Mouse (Mus musculus) hindbrain, embryonic 15.5 days (tissue): ENCODE measurements at regions not wholly inside any gene's neighbourhood (a gene's known extent, or its start where the extent isn't known, plus 50 kb on each side); places are given as distances from the start of the nearest gene placed in this dataset. TPM values are rescaled to one million over a fixed set of nuclear protein-coding genes. Genes with fewer than 3 reads are reported as not detected.

Experiments used
- ATAC-seq: fragments of 200-750 bp; cut with Nextera tagmentation; 2 replicates; pipeline ENCODE4 v1.8.0; 2017; ENCODE audit warnings: low read depth, moderate number of reproducible peaks, moderate TSS enrichment; ENCODE audit not compliant: low FRiP score
- H3K27ac ChIP-seq: fragments of 300-500 bp; sonication (generic); replicated peaks from 2 replicates; pipeline ENCODE4 v1.5.1; 2015; ENCODE audit warnings: mild to moderate bottlenecking, inconsistent platforms
- H3K27me3 ChIP-seq: fragments of 300-500 bp; sonication (generic); 2 replicates; pipeline ENCODE4 v1.6.1; 2015; ENCODE audit warnings: control low read depth, inconsistent platforms
- H3K36me3 ChIP-seq: fragments of 300-500 bp; sonication (generic); 2 replicates; pipeline ENCODE4 v1.6.1; 2015; ENCODE audit warnings: control low read depth, inconsistent platforms
- H3K4me1 ChIP-seq: fragments of 300-500 bp; sonication (generic); replicated peaks from 2 replicates; pipeline ENCODE4 v1.6.1; 2015; ENCODE audit warnings: control low read depth, inconsistent platforms
- H3K4me2 ChIP-seq: fragments of 300-500 bp; sonication (generic); 2 replicates; pipeline ENCODE4 v1.6.1; 2015; ENCODE audit warnings: moderate library complexity, mild to moderate bottlenecking, inconsistent platforms
- H3K4me3 ChIP-seq: fragments of 300-500 bp; sonication (generic); 2 replicates; pipeline ENCODE4 v1.5.1; 2015; ENCODE audit warnings: mild to moderate bottlenecking, inconsistent platforms
- H3K9ac ChIP-seq: fragments of 300-500 bp; sonication (generic); 2 replicates; pipeline ENCODE4 v1.6.1; 2015; ENCODE audit warnings: inconsistent platforms
- H3K9me3 ChIP-seq: fragments of 300-500 bp; sonication (generic); 2 replicates; pipeline ENCODE4 v1.6.1; 2016; ENCODE audit warnings: control low read depth, inconsistent platforms
- WGBS: fragments of 180-500 bp; shearing (Covaris S2); methylation state at CpG from one replicate; pipeline ENCODE4 v1.1.7; 2015; 5-methylcytosine and 5-hydroxymethylcytosine counted together
- microRNA counts: library from miRNA; unstranded; fragments of <30 nt; microRNA quantifications from one replicate; lab custom pipeline; 2016
- microRNA-seq: library from miRNA; unstranded; fragments of <30 nt; microRNA quantifications from one replicate; pipeline ENCODE4, GENCODE M21; 2016

GRCm38 (mm10) chr8:64319220-64319820, 113.2 kb upstream of the Tll1 start:
- ATAC-seq, result no peak
- Histone ChIP-seq H3K4me2 (no peak overlapping the region), H3K36me3 (no peaks in the 10 kb centered on the region), H3K4me1 (peaks cover 5% of the 10 kb centered on the region; the same call in 1 of the 2 replicates), H3K4me3 (no peak overlapping the region), H3K9me3 (no peaks in the 10 kb centered on the region), H3K27ac (no peak overlapping the region), H3K27me3 (no peaks in the 10 kb centered on the region), H3K9ac (no peak overlapping the region)
- WGBS, result 60% methylated on average over 6 of the region's 6 CpGs

- Histone ChIP-seq H3K27ac (no peak overlapping the region), H3K9ac (no peak overlapping the region), H3K4me2 (no peak overlapping the region), H3K4me1 (peaks cover 5% of the 10 kb centered on the region; the same call in 1 of the 2 replicates), H3K36me3 (no peaks in the 10 kb centered on the region), H3K27me3 (no peaks in the 10 kb centered on the region), H3K9me3 (no peaks in the 10 kb centered on the region), H3K4me3 (no peak overlapping the region)
- no peak for ATAC-seq
- WGBS, result 53% methylated on average over 10 of the region's 10 CpGs
Measured at GRCm38 (mm10) chr8:64318524-64319219, 112.6 kb upstream of the Tll1 start.

GRCm38 (mm10) chr8:64317815-64318214, 111.7 kb upstream of the Tll1 start:
- no peak overlapping the region for H3K4me2 ChIP-seq
- no peak overlapping the region for H3K27ac ChIP-seq
- no peaks in the 10 kb centered on the region for H3K36me3 ChIP-seq
- H3K9me3 ChIP-seq, result no peaks in the 10 kb centered on the region
- no peaks in the 10 kb centered on the region for H3K27me3 ChIP-seq
- no peak for ATAC-seq
- no peak overlapping the region for H3K9ac ChIP-seq
- peaks cover 5% of the 10 kb centered on the region; the same call in 1 of the 2 replicates for H3K4me1 ChIP-seq
- H3K4me3 ChIP-seq, result no peak overlapping the region

GRCm38 (mm10) chr8:64307995-64308394, 101.9 kb upstream of the Tll1 start:
- H3K4me1 ChIP-seq, result no peaks in the 10 kb centered on the region
- ATAC-seq, result no peak
- no peak overlapping the region for H3K9ac ChIP-seq
- no peak overlapping the region for H3K27ac ChIP-seq
- no peaks in the 10 kb centered on the region for H3K9me3 ChIP-seq
- no peak overlapping the region for H3K4me3 ChIP-seq
- H3K36me3 ChIP-seq, result no peaks in the 10 kb centered on the region
- 87% methylated on average over 1 of the region's 1 CpGs for WGBS
- no peaks in the 10 kb centered on the region for H3K27me3 ChIP-seq
- no peak overlapping the region for H3K4me2 ChIP-seq

- H3K9me3 ChIP-seq, result no peaks in the 10 kb centered on the region
- H3K27ac ChIP-seq, result no peak overlapping the region
- no peak overlapping the region for H3K4me3 ChIP-seq
- H3K27me3 ChIP-seq, result no peaks in the 10 kb centered on the region
- ATAC-seq, result no peak
- 80% methylated on average over 6 of the region's 6 CpGs for WGBS
- no peak overlapping the region for H3K9ac ChIP-seq
- H3K36me3 ChIP-seq, result no peaks in the 10 kb centered on the region
- no peaks in the 10 kb centered on the region for H3K4me1 ChIP-seq
- no peak overlapping the region for H3K4me2 ChIP-seq
Measured at GRCm38 (mm10) chr8:64282806-64283205, 76.7 kb upstream of the Tll1 start.

GRCm38 (mm10) chr8:64281598-64281997, 75.5 kb upstream of the Tll1 start:
- Histone ChIP-seq H3K27ac (no peak overlapping the region), H3K4me1 (no peaks in the 10 kb centered on the region), H3K4me3 (no peak overlapping the region), H3K9me3 (no peaks in the 10 kb centered on the region), H3K4me2 (no peak overlapping the region), H3K27me3 (no peaks in the 10 kb centered on the region), H3K9ac (no peak overlapping the region), H3K36me3 (no peaks in the 10 kb centered on the region)
- no peak for ATAC-seq
- WGBS, result 54% methylated on average over 3 of the region's 3 CpGs

- no peaks in the 10 kb centered on the region for H3K36me3 ChIP-seq
- H3K4me3 ChIP-seq, result no peak overlapping the region
- H3K9me3 ChIP-seq, result no peaks in the 10 kb centered on the region
- H3K4me1 ChIP-seq, result no peaks in the 10 kb centered on the region
- no peak for ATAC-seq
- H3K27me3 ChIP-seq, result no peaks in the 10 kb centered on the region
- no peak overlapping the region for H3K9ac ChIP-seq
- H3K4me2 ChIP-seq, result no peak overlapping the region
- no peak overlapping the region for H3K27ac ChIP-seq
Measured at GRCm38 (mm10) chr8:64280391-64280790, 74.3 kb upstream of the Tll1 start.

- Histone ChIP-seq H3K9ac (no peak overlapping the region), H3K27me3 (no peaks in the 10 kb centered on the region), H3K9me3 (no peaks in the 10 kb centered on the region), H3K4me1 (no peaks in the 10 kb centered on the region), H3K4me3 (no peak overlapping the region), H3K36me3 (no peaks in the 10 kb centered on the region), H3K27ac (no peak overlapping the region), H3K4me2 (no peak overlapping the region)
- WGBS, result 67% methylated on average over 6 of the region's 6 CpGs
- ATAC-seq, result no peak
Measured at GRCm38 (mm10) chr8:64276058-64276457, 70.0 kb upstream of the Tll1 start.

- Histone ChIP-seq H3K36me3 (no peaks in the 10 kb centered on the region), H3K9me3 (no peaks in the 10 kb centered on the region)
- 83% methylated on average over 6 of the region's 6 CpGs for WGBS
Measured at GRCm38 (mm10) chr8:64265304-64265945, 59.4 kb upstream of the Tll1 start.

More at GRCm38 (mm10) chr8:64265304-64265945, 59.4 kb upstream of the Tll1 start:
- H3K4me1 ChIP-seq, result no peaks in the 10 kb centered on the region
- no peak for ATAC-seq
- no peak overlapping the region for H3K4me3 ChIP-seq
- H3K4me2 ChIP-seq, result no peak overlapping the region
- no peak overlapping the region for H3K27ac ChIP-seq
- H3K9ac ChIP-seq, result no peak overlapping the region
- H3K27me3 ChIP-seq, result no peaks in the 10 kb centered on the region

MicroRNAs in the stretch of these regions (microRNA counts, 519-probe panel; counts per million panel counts)
- microRNA mmu-miR-710 (lab: Ali Mortazavi, UCI), result 1,823 counts per million, percentile 15 among the panel's probes with 10 or more counts

Small RNAs in the stretch of these regions (microRNA-seq; reads per million reads assigned to microRNA genes)
- gene Mir710, result not detected
